Mouse (Mus musculus): ENCODE results near the gene Slc25a22.
"Not testable (repeated sequence)": the region's sequence is repeated elsewhere in the genome, so short reads cannot be mapped to it uniquely, and the experiment has no call there.

Gene Slc25a22

GRCm38 (mm10) chr7:141457986-141458660 lies 20.4 kb upstream of the Slc25a22 start:
- no peak for DNase-seq (ENCODE audit: low spot score)

- no peak for DNase-seq (ENCODE audit: low spot score)
These were observed 19.5 kb upstream of the Slc25a22 start for GRCm38 (mm10) chr7:141457236-141457635.

GRCm38 (mm10) chr7:141456739-141457138 lies 19.0 kb upstream of the Slc25a22 start:
- no peak for DNase-seq (ENCODE audit: low spot score)

GRCm38 (mm10) chr7:141455610-141456314 lies 18.1 kb upstream of the Slc25a22 start:
- no peak for DNase-seq (ENCODE audit: low spot score)

- peak; percentile 81 for DNase-seq (ENCODE audit: low spot score)
These were observed 17.4 kb upstream of the Slc25a22 start, which contains the start of gene Pnpla2 for GRCm38 (mm10) chr7:141454967-141455551. Gene Pnpla2, plus strand, starts transcription at chr7:141455198.

GRCm38 (mm10) chr7:141453636-141454035 lies 15.9 kb upstream of the Slc25a22 start:
- DNase-seq (ENCODE audit: low spot score), result no peak

GRCm38 (mm10) chr7:141451928-141452327 lies 14.2 kb upstream of the Slc25a22 start:
- no peak for DNase-seq (ENCODE audit: low spot score)

- DNase-seq (ENCODE audit: low spot score), result peak; percentile 92
These were observed 9.7 kb upstream of the Slc25a22 start, which contains the start of gene Rplp2 for GRCm38 (mm10) chr7:141447110-141447991. Gene Rplp2, plus strand, starts transcription at chr7:141447370.

- DNase-seq (ENCODE audit: low spot score), result not testable (repeated sequence)
These were observed 8.7 kb upstream of the Slc25a22 start for GRCm38 (mm10) chr7:141446374-141446773.

GRCm38 (mm10) chr7:141443828-141444237 lies 6.1 kb upstream of the Slc25a22 start, which contains the start of gene Pidd1:
Gene Pidd1, minus strand, starts transcription at chr7:141444025.
- no peak for DNase-seq (ENCODE audit: low spot score)

- DNase-seq (ENCODE audit: low spot score), result no peak
These were observed 5.6 kb upstream of the Slc25a22 start for GRCm38 (mm10) chr7:141443081-141443821.

GRCm38 (mm10) chr7:141442199-141442598 lies 4.5 kb upstream of the Slc25a22 start:
- no peak for DNase-seq (ENCODE audit: low spot score)

- DNase-seq (ENCODE audit: low spot score), result no peak
These were observed 3.8 kb upstream of the Slc25a22 start for GRCm38 (mm10) chr7:141441460-141441859.

- DNase-seq (ENCODE audit: low spot score), result no peak
These were observed 2.9 kb upstream of the Slc25a22 start for GRCm38 (mm10) chr7:141440613-141441012.

- no peak for DNase-seq (ENCODE audit: low spot score)
These were observed 2.1 kb upstream of the Slc25a22 start for GRCm38 (mm10) chr7:141439811-141440210.

- no peak for DNase-seq (ENCODE audit: low spot score)
These were observed 1.5 kb upstream of the Slc25a22 start for GRCm38 (mm10) chr7:141439140-141439679.

- DNase-seq (ENCODE audit: low spot score), result no peak
These were observed 693 bp upstream of the Slc25a22 start for GRCm38 (mm10) chr7:141438201-141438968.

GRCm38 (mm10) chr7:141436523-141436892 lies 1.2 kb downstream of the Slc25a22 start:
- no peak for DNase-seq (ENCODE audit: low spot score)

GRCm38 (mm10) chr7:141435856-141436522 lies 1.7 kb downstream of the Slc25a22 start:
- DNase-seq (ENCODE audit: low spot score), result no peak
